Mouse (Mus musculus): ENCODE data around the gene Cga. TPM values are rescaled to one million over a fixed set of nuclear protein-coding genes. Genes with fewer than 3 reads are reported as not detected.
"Not testable (repeated sequence)": the region's sequence is repeated elsewhere in the genome, so short reads cannot be mapped to it uniquely, and the experiment has no call there.

Cga gene
- polyA plus RNA-seq, 1 experiment from 2014 or later, result not detected

GRCm38 (mm10) chr4:34922177-34922870 is 28.7 kb downstream of the Cga start:
- Histone ChIP-seq H3K4me3 (ENCODE audit: low read depth, low read length) (no peak overlapping the region), H3K27ac (ENCODE audit: low read depth, low read length) (no peak overlapping the region), H3K9me3 (ENCODE audit: control insufficient read depth, low read length) (no peaks in the 10 kb centered on the region), H3K4me1 (replicated peaks; ENCODE audit: control insufficient read depth, insufficient read depth, low read length) (no peaks in the 10 kb centered on the region), H3K36me3 (ENCODE audit: control insufficient read depth, insufficient read depth, low read length) (no peaks in the 10 kb centered on the region), H3K4me2 (ENCODE audit: low read depth, low read length, severe bottlenecking) (no peak overlapping the region), H3K9ac (ENCODE audit: low read length) (no peak overlapping the region), H3K27me3 (ENCODE audit: control insufficient read depth, insufficient read depth, low read length) (no peaks in the 10 kb centered on the region)
- WGBS, result 64% methylated on average over 6 of the region's 6 CpGs
- 0 out of 2 replicates have a peak, but pooled peaks have one; percentile 49 for ATAC-seq (replicated peaks; ENCODE audit: low FRiP score)
- no peak for DNase-seq (ENCODE audit: low spot score)

- H3K36me3 ChIP-seq (ENCODE audit: control insufficient read depth, insufficient read depth, low read length); ATAC-seq (replicated peaks; ENCODE audit: low FRiP score); H3K27ac ChIP-seq (ENCODE audit: low read depth, low read length); H3K4me3 ChIP-seq (ENCODE audit: low read depth, low read length); H3K9ac ChIP-seq (ENCODE audit: low read length); H3K27me3 ChIP-seq (ENCODE audit: control insufficient read depth, insufficient read depth, low read length); H3K9me3 ChIP-seq (ENCODE audit: control insufficient read depth, low read length); H3K4me1 ChIP-seq (replicated peaks; ENCODE audit: control insufficient read depth, insufficient read depth, low read length); DNase-seq (ENCODE audit: low spot score); H3K4me2 ChIP-seq (ENCODE audit: low read depth, low read length, severe bottlenecking): not testable (repeated sequence)
- WGBS, result 84% methylated on average over 7 of the region's 7 CpGs
These were observed 34.8 kb downstream of the Cga start for GRCm38 (mm10) chr4:34928386-34928785.

- H3K4me1 ChIP-seq (replicated peaks; ENCODE audit: control insufficient read depth, insufficient read depth, low read length), result no peaks in the 10 kb centered on the region
- no peak overlapping the region for H3K9ac ChIP-seq (ENCODE audit: low read length)
- H3K4me3 ChIP-seq (ENCODE audit: low read depth, low read length), result no peak overlapping the region
- 95% methylated on average over 25 of the region's 25 CpGs for WGBS
- no peaks in the 10 kb centered on the region for H3K27me3 ChIP-seq (ENCODE audit: control insufficient read depth, insufficient read depth, low read length)
- ATAC-seq (replicated peaks; ENCODE audit: low FRiP score), result no peak
- no peak overlapping the region for H3K4me2 ChIP-seq (ENCODE audit: low read depth, low read length, severe bottlenecking)
- no peaks in the 10 kb centered on the region for H3K9me3 ChIP-seq (ENCODE audit: control insufficient read depth, low read length)
- H3K36me3 ChIP-seq (ENCODE audit: control insufficient read depth, insufficient read depth, low read length), result no peaks in the 10 kb centered on the region
- DNase-seq (ENCODE audit: low spot score), result no peak
- H3K27ac ChIP-seq (ENCODE audit: low read depth, low read length), result no peak overlapping the region
These were observed 47.5 kb downstream of the Cga start for GRCm38 (mm10) chr4:34941046-34941445.

GRCm38 (mm10) chr4:34947181-34947580 is 53.6 kb downstream of the Cga start:
- Histone ChIP-seq H3K4me3 (ENCODE audit: low read depth, low read length) (no peak overlapping the region), H3K9me3 (ENCODE audit: control insufficient read depth, low read length) (no peaks in the 10 kb centered on the region), H3K27me3 (ENCODE audit: control insufficient read depth, insufficient read depth, low read length) (no peaks in the 10 kb centered on the region), H3K4me1 (replicated peaks; ENCODE audit: control insufficient read depth, insufficient read depth, low read length) (no peaks in the 10 kb centered on the region), H3K36me3 (ENCODE audit: control insufficient read depth, insufficient read depth, low read length) (no peaks in the 10 kb centered on the region), H3K9ac (ENCODE audit: low read length) (no peak overlapping the region), H3K4me2 (ENCODE audit: low read depth, low read length, severe bottlenecking) (no peak overlapping the region), H3K27ac (ENCODE audit: low read depth, low read length) (no peak overlapping the region)
- no peak for DNase-seq (ENCODE audit: low spot score)
- no peak for ATAC-seq (replicated peaks; ENCODE audit: low FRiP score)

GRCm38 (mm10) chr4:34953716-34954115 is 60.1 kb downstream of the Cga start:
- Histone ChIP-seq H3K4me1 (replicated peaks; ENCODE audit: control insufficient read depth, insufficient read depth, low read length) (no peaks in the 10 kb centered on the region), H3K9me3 (ENCODE audit: control insufficient read depth, low read length) (no peaks in the 10 kb centered on the region), H3K4me2 (ENCODE audit: low read depth, low read length, severe bottlenecking) (no peak overlapping the region), H3K9ac (ENCODE audit: low read length) (no peak overlapping the region), H3K4me3 (ENCODE audit: low read depth, low read length) (no peak overlapping the region), H3K27me3 (ENCODE audit: control insufficient read depth, insufficient read depth, low read length) (no peaks in the 10 kb centered on the region), H3K27ac (ENCODE audit: low read depth, low read length) (no peak overlapping the region), H3K36me3 (ENCODE audit: control insufficient read depth, insufficient read depth, low read length) (no peaks in the 10 kb centered on the region)
- WGBS, result 84% methylated on average over 10 of the region's 10 CpGs
- no peak for ATAC-seq (replicated peaks; ENCODE audit: low FRiP score)
- DNase-seq (ENCODE audit: low spot score), result no peak

Other genes starting within 250 kb of the Cga start
- gene Slc35a1, start 206.3 kb upstream of the Cga start, polyA plus RNA-seq (2014; fragmentation: Nextera tagmentation; extraction: Ambion mirVana), result 53.7 and 62.9 TPM in 2 replicates
- gene Cfap206, start 163.6 kb upstream of the Cga start, polyA plus RNA-seq (2014; fragmentation: Nextera tagmentation; extraction: Ambion mirVana), result 0.88 and 1.2 TPM in 2 replicates
- not detected in 2 replicates for gene Gm136, start 137.5 kb upstream of the Cga start, polyA plus RNA-seq (2014; fragmentation: Nextera tagmentation; extraction: Ambion mirVana)
- gene Smim8, start 115.4 kb upstream of the Cga start, polyA plus RNA-seq (2014; fragmentation: Nextera tagmentation; extraction: Ambion mirVana), result 42.1 and 48.9 TPM in 2 replicates
- 37.7 and 43.6 TPM in 2 replicates for gene Zfp292, start 10.8 kb upstream of the Cga start, polyA plus RNA-seq (2014; fragmentation: Nextera tagmentation; extraction: Ambion mirVana)

Data from forebrain, embryonic 11.5 days (tissue).